Mouse (Mus musculus) c-Kit-positive CD71-positive TER-119-positive erythroid progenitor cells, embryonic 14.5 days (primary cell): ENCODE data around the gene Amy2a2.
"Not testable (repeated sequence)": the region's sequence is repeated elsewhere in the genome, so short reads cannot be mapped to it uniquely, and the experiment has no call there.

Experiments
- DNase-seq: peaks from one replicate; pipeline ENCODE4 v3.0.0-alpha.2; 2013; ENCODE audit warnings: low spot score

Amy2a2 gene

GRCm38 (mm10) chr3:113356558-113356957 lies at the start of gene Amy2a2:
Gene Amy2a2 (minus strand): TSS chr3:113356658.
- not testable (repeated sequence) for DNase-seq

DNA sequence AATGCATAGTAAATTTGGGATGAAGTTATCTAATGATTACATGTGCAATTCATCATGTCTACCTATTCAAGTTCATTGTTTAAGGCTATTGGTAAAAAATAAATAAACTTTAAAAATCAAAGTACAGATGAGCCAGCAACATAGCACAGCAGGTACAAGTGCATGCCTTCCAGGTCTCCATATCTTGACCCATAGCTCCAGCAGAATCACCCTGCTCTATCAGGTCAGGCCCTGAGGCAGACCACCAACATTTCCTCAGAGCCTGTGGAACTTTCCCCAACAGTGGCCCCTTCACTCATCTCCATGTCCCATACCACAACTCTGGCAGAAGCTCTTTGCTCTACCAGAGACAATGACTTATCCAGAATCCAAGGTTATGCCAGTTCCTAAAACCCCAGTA lies 11.0 kb downstream of the Amy2a2 start:
- DNase-seq: not testable (repeated sequence)

DNA sequence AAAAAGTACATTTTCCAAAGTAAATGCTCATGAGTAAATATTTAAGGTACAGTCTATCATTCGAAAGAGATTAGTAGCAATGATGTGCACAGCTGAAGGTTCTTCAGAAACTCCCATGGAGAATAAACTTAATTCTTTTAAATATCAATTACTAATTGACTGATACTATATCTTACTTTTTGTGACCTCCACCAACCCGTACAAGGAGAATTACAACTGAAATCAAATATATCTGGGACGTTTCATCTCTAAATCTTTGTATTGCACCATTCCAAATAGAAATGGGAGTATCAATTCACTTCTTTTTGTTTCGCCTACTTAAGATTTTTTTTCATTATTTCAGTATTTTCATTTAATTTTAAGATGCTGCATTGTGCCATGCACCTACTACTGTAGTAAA lies 32.5 kb downstream of the Amy2a2 start, which contains the start of gene Amy2a3:
TSS of gene Amy2a3 (minus strand) at position 101 of the 400 bp plus-strand sequence.
- not testable (repeated sequence) for DNase-seq

DNA sequence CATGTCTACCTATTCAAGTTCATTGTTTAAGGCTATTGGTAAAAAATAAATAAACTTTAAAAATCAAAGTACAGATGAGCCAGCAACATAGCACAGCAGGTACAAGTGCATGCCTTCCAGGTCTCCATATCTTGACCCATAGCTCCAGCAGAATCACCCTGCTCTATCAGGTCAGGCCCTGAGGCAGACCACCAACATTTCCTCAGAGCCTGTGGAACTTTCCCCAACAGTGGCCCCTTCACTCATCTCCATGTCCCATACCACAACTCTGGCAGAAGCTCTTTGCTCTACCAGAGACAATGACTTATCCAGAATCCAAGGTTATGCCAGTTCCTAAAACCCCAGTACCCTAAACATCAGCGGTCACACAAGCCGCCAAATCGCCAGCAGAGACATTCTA lies 43.5 kb downstream of the Amy2a2 start:
- not testable (repeated sequence) for DNase-seq
